Mouse (Mus musculus): Measurements from ENCODE around the gene Cltrn.

Cltrn gene

GRCm38 (mm10) chrX:164139032-164139431, 50.4 kb downstream of the Cltrn start, which contains the start of gene Ace2:
Gene Ace2, plus strand, starts transcription at chrX:164139332.
- DNase-seq (ENCODE audit: low read depth), result no peak

- DNase-seq (ENCODE audit: low read depth), result no peak
Measured at GRCm38 (mm10) chrX:164145463-164146250, 57.0 kb downstream of the Cltrn start.

DNA sequence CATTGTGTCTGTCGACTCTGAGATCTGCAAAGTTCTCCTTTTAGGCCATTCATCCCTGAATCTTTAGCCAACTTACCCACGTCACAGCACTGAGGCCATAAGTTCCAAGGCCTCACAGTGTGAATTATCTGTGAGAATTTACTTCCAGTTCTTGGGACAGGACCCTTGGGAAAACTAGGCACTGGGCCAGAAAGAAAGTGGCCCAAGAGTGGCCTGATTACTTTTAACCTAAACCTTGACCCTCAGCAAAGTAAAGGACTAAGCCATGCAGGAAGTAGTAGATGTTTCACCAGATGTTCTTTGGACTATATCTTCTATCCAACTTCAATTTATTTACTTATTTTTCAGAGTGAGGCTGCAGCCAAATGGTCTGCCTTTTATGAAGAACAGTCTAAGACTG, 64.1 kb downstream of the Cltrn start:
- DNase-seq (ENCODE audit: low read depth), result no peak

- no peak for DNase-seq (ENCODE audit: low read depth)
Measured at GRCm38 (mm10) chrX:164153606-164154005, 65.0 kb downstream of the Cltrn start.

GRCm38 (mm10) chrX:164154594-164154993, 66.0 kb downstream of the Cltrn start:
- DNase-seq (ENCODE audit: low read depth), result no peak

DNA sequence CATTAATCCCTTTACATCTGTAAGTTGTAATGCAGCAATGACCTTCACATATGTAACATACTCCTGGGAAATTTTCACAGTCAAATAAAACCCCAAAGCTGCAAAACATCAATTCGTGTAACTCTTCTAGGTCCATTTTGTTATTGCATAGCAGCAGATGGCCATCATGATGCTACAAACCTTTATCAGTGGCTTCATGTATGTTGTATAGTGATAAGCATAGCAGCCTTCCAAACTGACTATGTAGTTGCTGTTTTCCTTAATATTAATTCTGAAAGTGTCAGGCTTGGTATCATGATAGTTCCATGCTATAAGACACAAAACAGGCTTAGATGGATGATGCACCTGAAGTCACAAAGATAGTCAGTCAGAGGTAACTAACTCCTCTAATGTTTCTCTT, 76.1 kb downstream of the Cltrn start:
- no peak for DNase-seq (ENCODE audit: low read depth)

All from induced T-regulatory cell, adult 2 months (primary cell).